Mouse (Mus musculus) left cerebral cortex, postnatal 36 days (tissue): ENCODE results near the gene Exoc3l4. TPM values are rescaled to one million over a fixed set of nuclear protein-coding genes. Genes with fewer than 3 reads are reported as not detected.

Experiments used
- DNase-seq, 2 experiments: peaks; one replicate each; pipeline ENCODE4 v3.0.0; 2021 to 2022; ENCODE audit warnings: low spot score in 2 of 2, mixed read lengths in 1 of 2
- intact Hi-C: fragments of 180-260 bp; cut with DNase I; formaldehyde crosslinking; loops from one replicate; pipeline ENCODE4 v1.15.1; 2025
- total RNA-seq, 2 experiments: library from RNA; stranded (reverse); gene quantifications; 2 replicates each; pipeline ENCODE4 v1.2.3; 2021

Exoc3l4 gene
- total RNA-seq, 2 experiments from 2014 or later, result 1.1 to 1.4 TPM

GRCm38 (mm10) chr12:111445890-111446613 lies 29.2 kb downstream of the Exoc3l4 start:
- DNase-seq, result no peak
- intact Hi-C loops, result no loop called here

GRCm38 (mm10) chr12:111446745-111447144 lies 29.9 kb downstream of the Exoc3l4 start:
- DNase-seq, result no peak
- intact Hi-C loops, result no loop called here

GRCm38 (mm10) chr12:111447350-111447749 lies 30.5 kb downstream of the Exoc3l4 start:
- no peak for DNase-seq
- intact Hi-C loops, result no loop called here

- DNase-seq, result no peak
- intact Hi-C loops, result no loop called here
Measured at GRCm38 (mm10) chr12:111447898-111448760, 31.3 kb downstream of the Exoc3l4 start.

GRCm38 (mm10) chr12:111448931-111449705 lies 32.3 kb downstream of the Exoc3l4 start:
- intact Hi-C loops, result no loop called here
- DNase-seq, result no peak

GRCm38 (mm10) chr12:111450359-111450758 lies 33.5 kb downstream of the Exoc3l4 start:
- intact Hi-C loops, result no loop called here

GRCm38 (mm10) chr12:111451561-111451960 lies 34.7 kb downstream of the Exoc3l4 start:
- intact Hi-C loops, result no loop called here
- DNase-seq, result no peak

More at GRCm38 (mm10) chr12:111450359-111450758, 33.5 kb downstream of the Exoc3l4 start:
- DNase-seq, result no peak

GRCm38 (mm10) chr12:111454021-111454420 lies 37.2 kb downstream of the Exoc3l4 start:
- intact Hi-C loops, result no loop called here
- no peak for DNase-seq

- intact Hi-C loops, result no loop called here
- no peak for DNase-seq
Measured at GRCm38 (mm10) chr12:111454543-111455280, 37.9 kb downstream of the Exoc3l4 start.

GRCm38 (mm10) chr12:111455311-111455846 lies 38.6 kb downstream of the Exoc3l4 start:
- no peak for DNase-seq
- intact Hi-C loops, result no loop called here

- no peak for DNase-seq
- intact Hi-C loops, result no loop called here
Measured at GRCm38 (mm10) chr12:111455860-111456259, 39.0 kb downstream of the Exoc3l4 start.

GRCm38 (mm10) chr12:111457742-111458141 lies 40.9 kb downstream of the Exoc3l4 start:
- intact Hi-C loops, result no loop called here
- no peak for DNase-seq

GRCm38 (mm10) chr12:111463570-111463969 lies 46.8 kb downstream of the Exoc3l4 start:
- DNase-seq, result no peak
- intact Hi-C loops, result no loop called here

GRCm38 (mm10) chr12:111466369-111466768 lies 49.6 kb downstream of the Exoc3l4 start:
- no peak for DNase-seq
- intact Hi-C loops, result no loop called here

GRCm38 (mm10) chr12:111468206-111468605 lies 51.4 kb downstream of the Exoc3l4 start:
- no peak for DNase-seq
- intact Hi-C loops, result no loop called here

- peak; percentile 41 to 58 for DNase-seq
- intact Hi-C loops, result no loop called here
Measured at GRCm38 (mm10) chr12:111469507-111469906, 52.7 kb downstream of the Exoc3l4 start.

GRCm38 (mm10) chr12:111471119-111471518 lies 54.3 kb downstream of the Exoc3l4 start:
- intact Hi-C loops, result no loop called here
- DNase-seq, result no peak

- intact Hi-C loops, result no loop called here
- no peak for DNase-seq
Measured at GRCm38 (mm10) chr12:111471721-111472120, 54.9 kb downstream of the Exoc3l4 start.

- no peak for DNase-seq
- intact Hi-C loops, result no loop called here
Measured at GRCm38 (mm10) chr12:111472886-111473285, 56.1 kb downstream of the Exoc3l4 start.
